Mouse (Mus musculus): ENCODE data around the gene Ndufa8. TPM values are rescaled to one million over a fixed set of nuclear protein-coding genes. Genes with fewer than 3 reads are reported as not detected.

The Ndufa8 gene
- polyA plus RNA-seq (2016; fragmentation: Nextera tagmentation; extraction: Ambion mirVana) = 171 and 179 TPM in 2 replicates

GRCm38 (mm10) chr2:36048748-36049566, at the start of gene Ndufa8, which contains the start of gene Morn5:
TSS of gene Ndufa8 (minus strand) at chr2:36049406.
TSS of gene Morn5 (plus strand) at chr2:36049458.
- H3K27me3 ChIP-seq = no peaks in the 10 kb centered on the region
- 1% methylated on average over 44 of the region's 44 CpGs for WGBS
- peaks cover 4% of the 10 kb centered on the region; the same call in 1 of the 2 replicates for H3K36me3 ChIP-seq
- no peak within 1 kb of the TSS for H3K27ac ChIP-seq
- peak within 1 kb of the TSS; percentile 81 for H3K4me2 ChIP-seq (replicated peaks)
- H3K4me3 ChIP-seq = peak within 1 kb of the TSS; percentile 84
- no peaks in the 10 kb centered on the region for H3K9me3 ChIP-seq (replicated peaks)
- peak within 1 kb of the TSS; percentile 90 for H3K9ac ChIP-seq
- H3K4me1 ChIP-seq = peaks cover 17% of the 10 kb centered on the region
- ATAC-seq (ENCODE audit: low FRiP score) = peak; percentile 97

- no peak for ATAC-seq (ENCODE audit: low FRiP score)
- Histone ChIP-seq H3K4me3 (no peak overlapping the region), H3K36me3 (no peaks in the 10 kb centered on the region), H3K27me3 (peaks cover 100% of the 10 kb centered on the region), H3K9ac (no peak overlapping the region), H3K27ac (no peak overlapping the region), H3K9me3 (replicated peaks) (no peaks in the 10 kb centered on the region), H3K4me1 (peaks cover 9% of the 10 kb centered on the region), H3K4me2 (replicated peaks) (no peak overlapping the region)
- WGBS = 3% methylated on average over 5 of the region's 5 CpGs
Observed at GRCm38 (mm10) chr2:36098021-36098420, 48.8 kb upstream of the Ndufa8 start.

DNA sequence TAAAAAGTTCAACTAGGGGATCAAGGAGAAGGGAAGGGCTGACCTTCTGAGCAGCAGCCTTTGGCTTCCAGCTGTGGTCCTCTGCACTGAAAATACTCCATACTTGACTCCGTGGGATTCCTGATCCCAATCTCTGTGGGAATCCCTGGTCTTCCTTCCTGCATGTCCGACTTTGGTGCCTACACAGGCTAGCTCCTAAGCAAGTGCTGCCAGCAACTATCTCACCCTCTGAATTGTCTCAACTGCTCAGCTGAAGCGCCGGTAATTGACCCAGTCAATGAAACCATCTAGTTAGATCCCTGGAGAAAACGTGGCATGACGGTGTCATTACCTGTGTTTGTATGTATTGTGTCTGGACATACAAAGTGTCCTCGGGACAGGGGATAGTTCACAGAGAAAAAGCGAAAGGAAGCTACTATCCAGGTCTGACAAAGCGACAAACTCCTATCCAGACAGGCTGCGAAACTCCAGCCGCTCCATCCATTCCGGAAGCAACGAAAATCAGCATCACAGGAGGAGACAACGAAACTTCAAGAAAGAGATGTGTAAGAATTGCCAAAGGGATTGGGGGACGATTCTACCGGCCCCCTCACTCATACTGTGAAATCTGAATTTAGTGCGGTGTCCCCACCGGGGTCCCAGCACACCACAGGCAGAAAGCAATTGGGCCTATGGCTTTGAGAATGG, 48.1 kb upstream of the Ndufa8 start:
- no peak overlapping the region for H3K4me2 ChIP-seq (replicated peaks)
- H3K9me3 ChIP-seq (replicated peaks) = no peaks in the 10 kb centered on the region
- H3K9ac ChIP-seq = no peak overlapping the region
- ATAC-seq (ENCODE audit: low FRiP score) = no peak
- H3K4me3 ChIP-seq = no peak overlapping the region
- WGBS = 1% methylated on average over 18 of the region's 18 CpGs
- H3K27ac ChIP-seq = no peak overlapping the region
- H3K27me3 ChIP-seq = peaks cover 100% of the 10 kb centered on the region
- no peaks in the 10 kb centered on the region for H3K36me3 ChIP-seq
- peaks cover 1% of the 10 kb centered on the region for H3K4me1 ChIP-seq

- ATAC-seq (ENCODE audit: low FRiP score) = no peak
- H3K9ac ChIP-seq = no peak overlapping the region
- H3K4me3 ChIP-seq = no peak overlapping the region
- WGBS = 2% methylated on average over 31 of the region's 31 CpGs
- peaks cover 13% of the 10 kb centered on the region for H3K4me1 ChIP-seq
- H3K9me3 ChIP-seq (replicated peaks) = no peaks in the 10 kb centered on the region
- H3K27me3 ChIP-seq = peaks cover 100% of the 10 kb centered on the region
- H3K27ac ChIP-seq = no peak overlapping the region
- H3K36me3 ChIP-seq = no peaks in the 10 kb centered on the region
- H3K4me2 ChIP-seq (replicated peaks) = no peak overlapping the region
Observed at GRCm38 (mm10) chr2:36093914-36094475, 44.8 kb upstream of the Ndufa8 start.

- H3K27me3 ChIP-seq = peaks cover 100% of the 10 kb centered on the region
- H3K4me2 ChIP-seq (replicated peaks) = no peak overlapping the region
- H3K4me1 ChIP-seq = peaks cover 13% of the 10 kb centered on the region
- ATAC-seq (ENCODE audit: low FRiP score) = no peak
- WGBS = 16% methylated on average over 7 of the region's 7 CpGs
- H3K9me3 ChIP-seq (replicated peaks) = no peaks in the 10 kb centered on the region
- no peak overlapping the region for H3K4me3 ChIP-seq
- no peak overlapping the region for H3K9ac ChIP-seq
- H3K36me3 ChIP-seq = no peaks in the 10 kb centered on the region
- H3K27ac ChIP-seq = no peak overlapping the region
Observed at GRCm38 (mm10) chr2:36093301-36093700, 44.1 kb upstream of the Ndufa8 start.

GRCm38 (mm10) chr2:36092748-36093147, 43.5 kb upstream of the Ndufa8 start:
- peaks cover 99% of the 10 kb centered on the region for H3K27me3 ChIP-seq
- H3K4me1 ChIP-seq = peaks cover 13% of the 10 kb centered on the region
- ATAC-seq (ENCODE audit: low FRiP score) = no peak
- H3K36me3 ChIP-seq = no peaks in the 10 kb centered on the region
- no peak overlapping the region for H3K4me2 ChIP-seq (replicated peaks)
- H3K27ac ChIP-seq = no peak overlapping the region
- H3K9ac ChIP-seq = no peak overlapping the region
- H3K9me3 ChIP-seq (replicated peaks) = no peaks in the 10 kb centered on the region
- WGBS = 4% methylated on average over 4 of the region's 4 CpGs
- H3K4me3 ChIP-seq = no peak overlapping the region

DNA sequence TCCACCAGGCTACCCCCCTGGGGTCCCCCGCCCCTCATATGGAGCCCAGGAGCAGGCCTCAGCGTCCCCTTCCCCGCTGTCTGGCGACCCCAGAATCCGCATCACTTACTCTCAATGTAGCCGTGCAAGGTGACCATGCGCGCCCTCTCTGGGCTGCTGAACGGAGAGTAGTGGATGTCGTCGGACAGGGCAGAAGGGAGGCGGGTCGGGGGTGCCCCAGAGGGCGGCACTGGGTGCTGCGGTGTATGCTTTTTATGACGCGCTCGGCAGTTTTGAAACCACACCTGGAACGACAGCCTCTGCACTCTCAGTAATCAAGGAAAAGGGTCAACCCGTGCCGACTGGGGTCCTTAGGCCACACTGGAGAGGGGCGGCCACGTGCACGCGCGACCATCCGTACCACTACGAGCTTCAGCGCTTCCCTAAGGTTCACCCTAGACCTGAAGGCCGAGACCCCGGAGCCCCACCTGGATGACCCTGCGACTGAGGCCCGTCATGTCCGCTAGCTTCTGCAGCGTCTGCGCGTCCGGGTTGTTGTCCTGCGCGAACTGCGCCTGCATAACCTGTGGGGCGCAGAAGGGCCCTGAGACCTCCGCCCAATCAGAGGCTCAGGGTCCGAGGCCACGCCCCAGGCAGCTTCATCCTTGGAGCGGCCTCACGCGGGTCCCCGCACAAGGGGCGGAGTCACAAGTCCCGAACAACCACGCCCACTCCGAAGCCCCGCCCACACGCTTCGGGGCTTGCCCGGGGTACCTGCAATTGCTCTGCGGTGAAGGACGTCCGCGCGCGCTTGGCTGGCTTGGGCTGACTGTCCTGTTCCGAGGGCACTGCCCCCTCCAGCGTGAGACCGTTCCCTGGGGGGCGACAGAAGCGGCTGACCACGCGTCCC, 41.9 kb upstream of the Ndufa8 start:
- WGBS = under 1% methylated on average over 70 of the region's 70 CpGs
- peak overlapping the region; percentile 49; the same call in 1 of the 2 replicates for H3K9ac ChIP-seq
- ATAC-seq (ENCODE audit: low FRiP score) = peak; percentile 83

DNA sequence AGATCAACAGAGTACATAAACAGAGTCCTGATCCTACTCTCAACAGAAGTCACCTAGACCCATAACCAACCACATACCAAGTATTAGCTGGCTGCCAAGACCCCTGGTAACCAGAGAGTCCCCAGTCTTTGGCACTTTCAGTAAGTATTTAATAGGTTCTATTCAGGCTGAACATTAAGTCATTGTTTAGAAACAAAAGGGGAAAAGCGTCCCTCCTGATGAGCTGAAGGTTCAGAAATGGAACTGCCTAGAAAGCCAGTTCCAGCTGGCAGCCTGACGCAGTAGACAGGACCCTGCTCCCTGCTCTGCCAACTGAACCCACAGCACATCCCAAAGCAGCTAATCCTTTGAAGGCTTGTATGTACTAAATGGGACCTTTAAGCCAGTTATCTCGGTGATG, 40.0 kb upstream of the Ndufa8 start:
- no peak overlapping the region for H3K4me3 ChIP-seq
- H3K27ac ChIP-seq = no peak overlapping the region
- no peaks in the 10 kb centered on the region for H3K36me3 ChIP-seq
- no peak overlapping the region for H3K4me2 ChIP-seq (replicated peaks)
- H3K9me3 ChIP-seq (replicated peaks) = no peaks in the 10 kb centered on the region
- H3K9ac ChIP-seq = no peak overlapping the region
- peaks cover 81% of the 10 kb centered on the region for H3K27me3 ChIP-seq
- WGBS = 43% methylated on average over 3 of the region's 3 CpGs
- peaks cover 13% of the 10 kb centered on the region for H3K4me1 ChIP-seq
- no peak for ATAC-seq (ENCODE audit: low FRiP score)

More for the DNA sequence above, 41.9 kb upstream of the Ndufa8 start:
- peaks cover 13% of the 10 kb centered on the region for H3K4me1 ChIP-seq
- no peaks in the 10 kb centered on the region for H3K36me3 ChIP-seq
- H3K27ac ChIP-seq = no peak overlapping the region
- peaks cover 97% of the 10 kb centered on the region for H3K27me3 ChIP-seq
- peak overlapping the region; percentile 70 for H3K4me2 ChIP-seq (replicated peaks)
- H3K9me3 ChIP-seq (replicated peaks) = no peaks in the 10 kb centered on the region
- H3K4me3 ChIP-seq = peak overlapping the region; percentile 37

- Histone ChIP-seq H3K4me1 (peaks cover 4% of the 10 kb centered on the region; the same call in 1 of the 2 replicates), H3K27ac (no peak overlapping the region), H3K9me3 (replicated peaks) (no peaks in the 10 kb centered on the region), H3K9ac (no peak overlapping the region), H3K27me3 (peaks cover 39% of the 10 kb centered on the region), H3K4me2 (replicated peaks) (no peak overlapping the region), H3K36me3 (no peaks in the 10 kb centered on the region), H3K4me3 (no peak overlapping the region)
- no peak for ATAC-seq (ENCODE audit: low FRiP score)
- 100% methylated on average over 1 of the region's 1 CpGs for WGBS
Observed at GRCm38 (mm10) chr2:36085041-36085440, 35.8 kb upstream of the Ndufa8 start.

DNA sequence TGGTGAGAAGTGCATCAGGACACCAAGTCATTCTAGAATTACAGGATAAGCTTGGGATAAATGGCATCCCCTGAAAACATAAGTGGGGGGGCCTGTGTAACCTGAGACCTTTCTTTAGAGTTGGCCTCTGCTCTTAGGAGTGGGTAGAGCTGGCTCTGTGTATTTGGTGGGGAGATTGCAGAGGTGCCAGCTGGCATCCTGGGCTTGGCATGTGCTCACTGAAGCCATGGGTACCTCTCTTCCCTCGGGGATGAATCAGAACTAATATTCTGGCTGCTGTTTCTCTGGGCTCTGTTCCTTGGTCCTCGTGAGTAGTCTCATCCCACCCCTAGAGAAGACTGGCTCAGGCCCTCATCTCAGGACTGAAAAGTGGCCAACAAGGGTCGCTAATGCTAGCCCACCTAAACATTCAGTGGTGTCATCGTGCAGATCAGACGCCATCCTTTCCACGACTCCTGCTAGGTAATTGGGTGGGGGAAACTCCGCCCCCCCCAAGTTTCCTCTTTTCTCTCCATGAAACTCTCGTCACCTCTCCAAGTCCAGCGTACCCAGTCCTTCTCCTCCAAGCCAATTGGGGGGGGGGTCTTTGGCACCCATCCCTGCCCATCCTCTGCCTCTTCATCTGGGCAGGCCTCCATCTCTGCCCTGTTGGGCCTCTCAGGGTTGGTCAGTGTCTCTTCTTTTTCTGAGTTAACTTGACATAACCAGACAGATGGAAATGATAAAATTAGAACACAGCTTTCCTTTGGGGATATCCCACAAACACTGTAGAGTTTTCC, 33.8 kb upstream of the Ndufa8 start:
- WGBS = 85% methylated on average over 9 of the region's 9 CpGs

DNA sequence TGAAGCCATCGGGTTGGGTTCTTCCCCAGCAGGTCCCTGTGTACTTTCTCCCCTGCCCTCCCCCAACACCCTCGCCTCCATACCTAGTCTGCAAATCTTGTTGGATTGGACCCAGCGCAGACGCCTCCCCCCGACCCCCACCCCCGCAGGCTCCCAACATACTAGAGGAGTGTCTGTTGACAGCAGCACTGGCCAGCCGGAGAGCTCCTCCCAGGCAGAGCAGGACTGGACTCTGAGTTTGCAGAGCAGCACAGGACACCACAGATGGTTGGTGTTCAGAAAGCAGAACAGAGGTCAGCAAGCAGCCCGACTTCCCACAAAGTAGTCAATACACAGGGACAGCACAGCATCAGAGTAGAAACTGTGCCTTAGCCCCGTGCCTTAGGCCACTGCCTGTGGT, 32.2 kb upstream of the Ndufa8 start:
- Histone ChIP-seq H3K4me1 (peaks cover 17% of the 10 kb centered on the region), H3K4me2 (replicated peaks) (no peak overlapping the region), H3K27me3 (peaks cover 6% of the 10 kb centered on the region), H3K9ac (no peak overlapping the region), H3K4me3 (no peak overlapping the region), H3K9me3 (replicated peaks) (no peaks in the 10 kb centered on the region), H3K27ac (no peak overlapping the region), H3K36me3 (no peaks in the 10 kb centered on the region)
- ATAC-seq (ENCODE audit: low FRiP score) = no peak
- whole genome bisulfite sequencing = 29% methylated on average over 9 of the region's 9 CpGs

More for the DNA sequence above, 33.8 kb upstream of the Ndufa8 start:
- peaks cover 19% of the 10 kb centered on the region for H3K27me3 ChIP-seq
- no peak overlapping the region for H3K4me3 ChIP-seq
- H3K4me2 ChIP-seq (replicated peaks) = no peak overlapping the region
- no peak overlapping the region for H3K9ac ChIP-seq
- no peaks in the 10 kb centered on the region for H3K36me3 ChIP-seq
- no peak overlapping the region for H3K27ac ChIP-seq
- no peaks in the 10 kb centered on the region for H3K9me3 ChIP-seq (replicated peaks)
- no peak for ATAC-seq (ENCODE audit: low FRiP score)
- peaks cover 5% of the 10 kb centered on the region; the same call in 1 of the 2 replicates for H3K4me1 ChIP-seq
